Mouse (Mus musculus) gastrocnemius, adult 8-10 months (tissue): Measurements from ENCODE around the gene Prh1. TPM values are rescaled to one million over a fixed set of nuclear protein-coding genes. Genes with fewer than 3 reads are reported as not detected.
"Not testable (repeated sequence)": the region's sequence is repeated elsewhere in the genome, so short reads cannot be mapped to it uniquely, and the experiment has no call there.

Source experiments
- DNase-seq, 2 experiments: peaks; one replicate each; pipeline ENCODE4 v3.0.0; 2022; ENCODE audit warnings: low spot score in 2 of 2
- total RNA-seq, 4 experiments: library from RNA; stranded (reverse); gene quantifications; 2 replicates each; pipeline ENCODE4 v1.2.4; 2022

Prh1 gene
- not detected for total RNA-seq

DNA sequence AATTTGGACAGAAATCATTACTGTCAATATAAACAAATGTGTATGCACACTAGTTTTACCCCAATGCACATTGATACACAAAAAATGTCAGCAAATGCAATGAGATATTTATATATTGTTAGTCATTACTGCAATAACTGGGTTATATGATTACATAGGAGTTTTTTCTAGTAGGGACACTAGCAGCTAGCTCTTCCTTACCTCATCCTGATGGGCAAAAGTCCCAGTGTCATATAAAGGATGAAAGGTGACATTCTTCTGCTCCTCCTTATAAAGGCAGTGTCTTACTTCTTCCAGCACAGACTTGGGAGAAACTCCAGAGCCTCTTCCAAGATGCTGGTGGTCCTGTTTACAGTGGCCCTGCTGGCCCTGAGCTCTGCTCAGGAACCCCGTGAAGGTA, at the start of gene Prh1:
Gene Prh1 (plus strand): TSS at position 301 of the 400 bp plus-strand sequence.
- DNase-seq, result not testable (repeated sequence)

DNA sequence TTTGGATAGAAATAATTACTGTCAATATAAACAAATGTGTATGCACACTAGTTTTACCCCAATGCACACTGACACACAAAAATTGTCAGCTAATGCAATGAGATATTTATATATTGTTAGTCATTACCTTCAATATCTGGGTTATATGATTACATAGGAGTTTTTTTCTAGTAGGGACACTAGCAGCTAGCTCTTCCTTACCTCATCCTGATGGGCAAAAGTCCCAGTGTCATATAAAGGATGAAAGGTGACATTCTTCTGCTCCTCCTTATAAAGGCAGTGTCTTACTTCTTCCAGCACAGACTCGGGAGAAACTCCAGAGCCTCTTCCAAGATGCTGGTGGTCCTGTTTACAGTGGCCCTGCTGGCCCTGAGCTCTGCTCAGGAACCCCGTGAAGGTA, 26.0 kb downstream of the Prh1 start, which contains the start of gene Prp2:
Gene Prp2 (plus strand): TSS at position 301 of the 400 bp plus-strand sequence.
- not testable (repeated sequence) for DNase-seq

Other genes starting within 250 kb of the Prh1 start
- gene Gm8882, start 205.7 kb upstream of the Prh1 start, total RNA-seq, result not detected
- not detected for gene Prp2, start 26.1 kb downstream of the Prh1 start, total RNA-seq
- gene A630073D07Rik, start 81.7 kb downstream of the Prh1 start, total RNA-seq, result not detected
- not detected for gene Tas2r120, start 87.1 kb downstream of the Prh1 start, total RNA-seq
- gene Tas2r121, start 131.2 kb downstream of the Prh1 start, total RNA-seq, result not detected
- not detected for gene Tas2r122, start 142.1 kb downstream of the Prh1 start, total RNA-seq
- gene Tas2r115, start 168.2 kb downstream of the Prh1 start, total RNA-seq, result not detected
- not detected for gene Tas2r124, start 184.9 kb downstream of the Prh1 start, total RNA-seq
- not detected for gene Tas2r102, start 192.3 kb downstream of the Prh1 start, total RNA-seq
- gene Tas2r136, start 208.4 kb downstream of the Prh1 start, total RNA-seq, result not detected
- gene Tas2r117, start 233.0 kb downstream of the Prh1 start, total RNA-seq, result not detected